Mouse (Mus musculus) regulatory T cell (primary cell): ENCODE measurements at regions not wholly inside any gene's neighbourhood (a gene's known extent, or its start where the extent isn't known, plus 50 kb on each side); places are given as distances from the start of the nearest gene placed in this dataset.
"Not testable (repeated sequence)": the region's sequence is repeated elsewhere in the genome, so short reads cannot be mapped to it uniquely, and the experiment has no call there.

ENCODE experiments used
- in situ Hi-C: fragments of 300-600 bp; cut with MboI, MseI; formaldehyde crosslinking; loops from one replicate; pipeline ENCODE4 v1.15.1; 2025; ENCODE audit warnings: high pct_unique_total_duplicates

DNA sequence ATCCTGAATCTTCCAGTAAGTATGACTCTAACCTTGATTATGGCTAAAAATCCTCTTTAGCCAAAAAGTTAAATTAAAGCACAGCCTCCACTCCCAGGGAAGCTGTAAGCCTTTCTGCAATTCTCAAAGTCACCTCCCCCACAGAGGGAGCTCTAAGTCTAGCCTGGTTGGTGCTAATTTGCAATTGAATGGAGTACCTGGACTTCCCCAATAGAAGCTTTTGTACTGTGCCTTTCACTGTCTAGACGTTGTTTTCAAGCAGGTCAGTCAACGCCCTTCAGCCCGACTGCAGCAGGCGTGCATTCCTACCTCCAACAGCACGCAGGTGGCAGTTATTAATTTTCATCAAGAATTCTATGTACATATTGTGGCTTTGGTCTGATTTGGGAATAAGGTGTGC, 87.2 kb downstream of the Catsperg2 start:
- in situ Hi-C loops: not testable (repeated sequence)

DNA sequence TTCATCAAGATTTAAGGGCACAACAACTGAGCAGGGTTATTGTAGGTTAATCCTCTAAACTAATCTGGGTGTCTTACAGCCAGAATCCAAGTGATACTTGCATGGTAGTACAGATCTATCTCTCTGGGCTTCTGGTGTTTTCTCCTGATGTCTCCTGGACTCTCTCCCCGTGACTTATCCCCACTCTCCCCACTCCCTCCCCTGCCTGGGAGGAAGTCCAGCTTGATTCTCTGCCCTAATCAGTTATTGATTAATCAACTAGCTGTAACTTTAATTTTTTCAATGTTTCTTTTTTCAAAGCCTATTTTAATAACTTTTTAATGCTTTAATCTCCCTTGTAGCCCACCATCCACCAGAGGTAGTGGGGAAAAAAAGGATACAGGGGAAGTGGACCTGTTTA, 83.9 kb upstream of the Sipa1l3 start:
- in situ Hi-C loops: loop anchor here (25.0 kb wide), 1 partner anchor 1085 kb away; the partner anchor contains the start of gene 2200002J24Rik

DNA sequence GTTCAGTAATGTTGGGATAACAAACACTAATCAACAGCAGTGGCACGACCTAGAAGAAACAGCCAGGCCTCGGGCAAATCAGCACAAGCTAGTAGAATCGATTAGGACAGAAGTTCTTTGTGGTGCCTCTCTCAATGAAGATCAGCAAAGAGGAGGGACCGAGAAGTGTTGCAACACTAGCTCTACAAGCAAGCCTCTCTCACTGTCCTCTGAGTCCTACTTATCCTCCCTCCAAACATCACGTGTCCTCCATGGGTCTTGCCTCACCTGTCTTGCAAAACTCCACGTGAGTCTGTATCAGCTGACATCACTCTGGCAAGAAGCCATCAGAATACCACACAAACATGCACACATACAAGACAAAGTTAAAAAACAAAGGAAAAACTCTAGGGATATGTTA, 82.9 kb upstream of the Sipa1l3 start:
- in situ Hi-C loops: loop anchor here (25.0 kb wide), 1 partner anchor 1086 kb away; the partner anchor contains the start of gene 2200002J24Rik

DNA sequence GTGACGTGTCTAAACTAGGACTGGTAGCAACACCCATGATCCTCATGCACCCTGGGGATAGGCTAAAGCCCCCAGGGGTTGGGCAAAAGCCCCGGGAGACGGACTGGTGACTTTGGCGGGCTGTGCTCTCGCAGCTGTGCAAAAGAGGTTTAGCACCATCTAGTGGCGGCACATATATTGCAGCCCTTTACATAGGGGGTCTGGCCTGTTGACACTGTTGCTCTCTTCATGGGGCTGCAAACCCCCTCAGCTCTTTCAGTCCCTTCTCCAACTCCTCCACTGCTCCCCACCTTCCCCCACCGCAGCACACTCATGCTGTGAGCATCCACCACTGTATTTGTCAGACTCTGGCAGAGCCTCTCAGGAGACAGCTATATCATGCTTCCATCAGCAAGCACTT, 78.8 kb upstream of the Sipa1l3 start:
- in situ Hi-C loops: not testable (repeated sequence)

DNA sequence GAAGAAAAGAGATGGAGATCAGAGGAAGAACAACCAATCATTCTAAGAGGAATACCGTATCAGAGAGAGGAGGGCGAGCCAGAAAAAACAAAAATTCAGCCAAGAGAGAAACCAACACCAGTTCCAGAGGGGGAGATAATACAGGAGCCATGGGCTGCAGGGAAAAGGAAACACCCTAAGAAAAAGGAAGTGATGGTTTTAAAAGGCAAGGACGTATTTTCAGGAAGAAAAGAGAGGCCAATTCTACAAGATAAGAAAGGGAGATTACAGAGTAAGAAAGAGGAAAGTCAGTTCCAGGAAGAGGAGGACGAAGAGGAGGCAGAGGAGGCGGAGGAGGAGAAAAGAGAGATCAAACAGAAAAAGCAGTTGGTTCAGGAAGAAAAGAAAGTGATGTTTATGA, 59.7 kb upstream of the Sipa1l3 start:
- in situ Hi-C loops: no loop called here

DNA sequence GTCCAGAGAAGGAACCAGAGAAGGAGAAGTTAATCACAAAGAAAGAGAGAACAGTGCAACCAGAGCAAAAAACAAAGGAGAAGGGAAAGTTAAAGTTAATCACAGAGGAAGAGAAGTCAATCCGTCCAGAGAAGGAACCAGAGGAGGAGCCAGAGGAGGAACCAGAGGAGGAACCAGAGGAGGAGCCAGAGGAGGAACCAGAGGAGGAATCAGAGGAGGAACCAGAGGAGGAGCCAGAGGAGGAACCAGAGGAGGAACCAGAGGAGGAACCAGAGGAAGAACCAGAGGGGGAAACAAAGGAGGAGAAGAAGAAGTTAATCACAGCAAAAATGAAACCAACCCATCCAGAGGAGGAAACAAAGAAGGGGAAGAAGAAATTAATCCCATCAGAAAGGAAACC, 57.2 kb upstream of the Sipa1l3 start:
- in situ Hi-C loops: no loop called here
